Mouse (Mus musculus) CH12F3 (cell line): ENCODE results near the gene Rnf123.
"Not testable (repeated sequence)": the region's sequence is repeated elsewhere in the genome, so short reads cannot be mapped to it uniquely, and the experiment has no call there.

Experiments used
- in situ Hi-C: fragments of 300-500 bp; cut with MboI; formaldehyde crosslinking; loops from 2 replicates; pipeline ENCODE4 v1.14.3; 2020; ENCODE audit warnings: low sequenced_read_pairs

Rnf123 gene

GRCm38 (mm10) chr9:108044751-108045492 is 38.2 kb downstream of the Rnf123 start:
- in situ Hi-C loops = no loop called here

- in situ Hi-C loops = no loop called here
Observed at GRCm38 (mm10) chr9:108035331-108036156, 47.6 kb downstream of the Rnf123 start.

DNA sequence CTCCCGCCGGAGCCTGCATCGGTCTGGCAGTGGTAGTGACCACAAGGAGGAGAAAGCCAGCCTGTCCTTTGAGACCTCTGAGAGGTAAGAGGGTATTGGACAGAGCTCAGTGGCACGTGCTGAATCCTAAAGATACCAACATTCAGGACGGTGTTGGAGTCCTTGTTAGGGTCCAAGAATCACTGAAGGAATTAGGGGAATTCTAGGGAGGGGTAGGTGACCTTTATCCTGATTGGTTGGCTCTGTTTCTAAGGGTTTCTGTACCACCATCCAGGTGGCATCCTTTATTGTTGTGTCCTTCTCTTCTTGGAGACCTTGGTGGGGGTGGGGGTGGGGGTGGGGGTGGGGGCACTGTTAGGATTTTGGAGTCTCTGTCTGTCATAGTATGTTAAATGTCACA is 51.0 kb downstream of the Rnf123 start:
- in situ Hi-C loops = no loop called here

DNA sequence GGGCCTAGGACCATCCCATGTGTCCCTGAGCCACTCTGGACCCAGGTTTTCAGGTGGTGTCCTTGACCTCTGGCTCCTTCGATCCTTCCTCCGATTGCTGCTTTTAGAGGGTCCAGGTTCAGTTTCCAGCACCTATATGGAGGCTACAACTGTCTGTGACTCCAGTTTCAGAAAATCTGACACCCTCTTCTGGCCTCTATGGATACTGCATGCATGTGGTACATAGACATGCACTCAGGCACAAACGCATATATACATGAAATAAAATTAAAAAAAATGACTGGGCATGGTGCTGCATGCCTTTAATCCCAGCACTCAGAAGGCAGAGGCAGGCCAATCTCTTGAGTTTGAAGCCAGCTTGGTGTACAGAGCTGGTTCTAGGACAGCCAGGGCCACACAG is 55.3 kb downstream of the Rnf123 start:
- in situ Hi-C loops = no loop called here

GRCm38 (mm10) chr9:108026584-108026983 is 56.6 kb downstream of the Rnf123 start:
- in situ Hi-C loops = no loop called here

DNA sequence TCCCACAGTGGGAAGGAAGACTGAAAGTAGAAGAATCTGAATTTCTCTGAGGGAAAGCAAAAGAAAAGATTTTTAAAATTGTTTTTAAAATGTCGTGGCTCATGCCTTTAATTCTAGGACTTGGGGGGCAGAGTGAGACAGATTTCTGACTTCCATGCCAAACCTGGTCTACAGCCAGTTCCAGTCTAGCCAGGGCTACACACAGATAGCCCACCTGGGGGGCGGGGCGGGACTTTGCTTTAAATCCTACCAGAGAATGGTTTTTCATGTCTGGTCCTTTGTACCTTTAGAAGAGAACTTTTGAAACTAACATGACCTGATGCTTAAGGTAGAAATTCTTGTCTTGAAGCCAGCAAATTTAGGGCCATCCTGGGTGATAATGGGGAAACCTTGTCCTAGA is 59.9 kb downstream of the Rnf123 start:
- in situ Hi-C loops = no loop called here

GRCm38 (mm10) chr9:108020741-108021140 is 62.4 kb downstream of the Rnf123 start:
- in situ Hi-C loops = no loop called here

GRCm38 (mm10) chr9:108017127-108017526 is 66.0 kb downstream of the Rnf123 start:
- in situ Hi-C loops = no loop called here

GRCm38 (mm10) chr9:108013577-108013976 is 69.6 kb downstream of the Rnf123 start:
- in situ Hi-C loops = not testable (repeated sequence)

DNA sequence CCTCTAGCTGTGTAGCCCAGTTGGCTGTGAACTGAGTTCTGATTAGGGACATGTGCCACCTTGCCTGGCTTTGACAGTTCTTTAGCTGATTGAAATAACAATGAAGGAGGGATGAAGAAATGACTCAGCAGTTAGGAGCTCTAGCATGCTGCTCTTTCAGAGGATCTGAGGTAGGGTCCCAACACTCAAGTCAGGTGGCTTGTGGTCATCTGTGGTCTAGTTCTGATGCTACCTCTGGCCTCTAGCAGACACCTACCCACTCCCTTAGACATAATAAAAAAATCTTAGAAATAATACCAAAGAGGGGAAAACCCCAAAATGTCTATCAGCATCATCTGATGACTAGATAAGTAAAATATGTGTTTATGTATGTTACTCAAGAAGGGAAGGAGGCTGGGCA is 72.8 kb downstream of the Rnf123 start:
- in situ Hi-C loops = no loop called here

GRCm38 (mm10) chr9:108008041-108008440 is 75.1 kb downstream of the Rnf123 start:
- in situ Hi-C loops = no loop called here

- in situ Hi-C loops = no loop called here
Observed at GRCm38 (mm10) chr9:108003531-108003890, 79.6 kb downstream of the Rnf123 start.

GRCm38 (mm10) chr9:108002778-108003530 is 80.2 kb downstream of the Rnf123 start:
- in situ Hi-C loops = no loop called here

DNA sequence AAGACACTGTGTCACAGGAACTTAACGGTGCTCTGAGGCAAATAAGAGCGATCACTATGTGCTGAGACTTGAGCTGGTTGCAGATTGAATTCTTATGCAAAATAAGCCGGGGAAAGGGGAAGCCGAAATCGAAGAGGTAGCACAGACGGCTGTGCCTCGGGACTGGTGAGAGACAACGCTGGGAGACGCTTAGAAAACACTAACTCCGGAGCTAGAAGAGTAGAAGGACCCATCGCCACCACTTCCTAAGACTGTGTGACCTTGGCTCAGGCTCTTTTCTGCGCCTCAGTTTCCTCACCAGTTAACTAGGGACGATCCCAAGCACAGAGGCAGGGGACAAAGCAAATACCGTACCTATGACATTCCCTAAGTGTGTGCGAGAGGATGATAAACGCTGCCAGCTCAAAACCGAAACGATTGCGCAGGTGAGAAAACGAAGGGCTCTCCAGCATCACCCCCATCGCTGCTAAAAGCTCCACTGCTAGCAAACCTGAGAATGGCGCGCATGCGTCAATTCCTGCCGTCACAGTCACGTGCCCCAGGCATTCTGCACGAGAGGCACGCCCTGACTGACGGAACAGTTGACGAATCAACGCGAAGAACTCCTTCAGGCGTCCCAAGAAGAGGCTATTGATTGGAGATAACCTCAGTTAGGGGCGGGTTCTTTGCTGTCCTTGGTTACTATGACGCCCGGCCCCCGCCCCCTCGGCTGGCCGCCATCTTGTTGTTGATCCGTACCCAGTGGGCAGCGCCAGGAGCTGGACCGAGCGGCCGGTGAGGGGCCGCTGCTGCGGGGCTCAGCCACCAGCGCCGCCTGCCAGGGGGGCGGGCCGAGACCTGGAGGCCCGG is 81.0 kb downstream of the Rnf123 start, which contains the start of gene Ip6k1:
Gene Ip6k1, plus strand, starts transcription at position 580 of the 849 bp plus-strand sequence.
- in situ Hi-C loops = no loop called here
